Mouse (Mus musculus) midbrain, embryonic 12.5 days (tissue): ENCODE data around the gene Igf2r. TPM values are rescaled to one million over a fixed set of nuclear protein-coding genes. Genes with fewer than 3 reads are reported as not detected.

Source experiments
- ATAC-seq: fragments of 200-750 bp; cut with Nextera tagmentation; 2 replicates; pipeline ENCODE4 v1.8.0; 2017; ENCODE audit warnings: low read depth, moderate TSS enrichment, moderate library complexity; ENCODE audit not compliant: low FRiP score
- H3K27ac ChIP-seq: fragments of 300-500 bp; sonication (generic); replicated peaks from 2 replicates; pipeline ENCODE4 v1.5.1; 2016; ENCODE audit warnings: mild to moderate bottlenecking
- H3K27me3 ChIP-seq: fragments of 300-500 bp; sonication (generic); 2 replicates; pipeline ENCODE4 v1.6.1; 2016; ENCODE audit warnings: mild to moderate bottlenecking
- H3K36me3 ChIP-seq: fragments of 300-500 bp; sonication (generic); 2 replicates; pipeline ENCODE4 v1.6.1; 2016
- H3K4me1 ChIP-seq: fragments of 300-500 bp; sonication (generic); 2 replicates; pipeline ENCODE4 v1.6.1; 2016
- H3K4me2 ChIP-seq: fragments of 300-500 bp; sonication (generic); replicated peaks from 2 replicates; pipeline ENCODE4 v1.6.1; 2016; ENCODE audit warnings: mild to moderate bottlenecking, moderate library complexity
- H3K4me3 ChIP-seq: fragments of 300-500 bp; sonication (generic); 2 replicates; pipeline ENCODE4 v1.5.1; 2016; ENCODE audit warnings: mild to moderate bottlenecking
- H3K9ac ChIP-seq: fragments of 300-500 bp; sonication (generic); replicated peaks from 2 replicates; pipeline ENCODE4 v1.6.1; 2016; ENCODE audit warnings: mild to moderate bottlenecking, moderate library complexity
- H3K9me3 ChIP-seq: fragments of 300-500 bp; sonication (generic); 2 replicates; pipeline ENCODE4 v1.6.1; 2016; ENCODE audit warnings: mild to moderate bottlenecking
- WGBS: fragments of 180-500 bp; shearing (Covaris S2); methylation state at CpG from one replicate; pipeline ENCODE4 v1.1.7; 2016; 5-methylcytosine and 5-hydroxymethylcytosine counted together
- polyA plus RNA-seq: library from polyadenylated mRNA; unstranded; fragments of >200 nt; fragmentation: Nextera tagmentation; extraction: Ambion mirVana; gene quantifications from 2 replicates; pipeline ENCODE4 v1.2.1, GENCODE M21; 2016

Igf2r gene
- polyA plus RNA-seq, 1 experiment from 2014 or later, result 20.4 TPM

GRCm38 (mm10) chr17:12755146-12755545 lies 14.3 kb downstream of the Igf2r start:
- no peaks in the 10 kb centered on the region for H3K36me3 ChIP-seq
- no peak overlapping the region for H3K27ac ChIP-seq
- ATAC-seq, result no peak
- no peak overlapping the region for H3K4me3 ChIP-seq
- no peaks in the 10 kb centered on the region for H3K9me3 ChIP-seq
- H3K4me2 ChIP-seq, result no peak overlapping the region
- H3K27me3 ChIP-seq, result no peaks in the 10 kb centered on the region
- H3K4me1 ChIP-seq, result peaks cover 5% of the 10 kb centered on the region; the same call in 1 of the 2 replicates
- H3K9ac ChIP-seq, result 0 out of 2 replicates have a peak overlapping the region, but pooled peaks have one; percentile 11
- 85% methylated on average over 4 of the region's 4 CpGs for WGBS

DNA sequence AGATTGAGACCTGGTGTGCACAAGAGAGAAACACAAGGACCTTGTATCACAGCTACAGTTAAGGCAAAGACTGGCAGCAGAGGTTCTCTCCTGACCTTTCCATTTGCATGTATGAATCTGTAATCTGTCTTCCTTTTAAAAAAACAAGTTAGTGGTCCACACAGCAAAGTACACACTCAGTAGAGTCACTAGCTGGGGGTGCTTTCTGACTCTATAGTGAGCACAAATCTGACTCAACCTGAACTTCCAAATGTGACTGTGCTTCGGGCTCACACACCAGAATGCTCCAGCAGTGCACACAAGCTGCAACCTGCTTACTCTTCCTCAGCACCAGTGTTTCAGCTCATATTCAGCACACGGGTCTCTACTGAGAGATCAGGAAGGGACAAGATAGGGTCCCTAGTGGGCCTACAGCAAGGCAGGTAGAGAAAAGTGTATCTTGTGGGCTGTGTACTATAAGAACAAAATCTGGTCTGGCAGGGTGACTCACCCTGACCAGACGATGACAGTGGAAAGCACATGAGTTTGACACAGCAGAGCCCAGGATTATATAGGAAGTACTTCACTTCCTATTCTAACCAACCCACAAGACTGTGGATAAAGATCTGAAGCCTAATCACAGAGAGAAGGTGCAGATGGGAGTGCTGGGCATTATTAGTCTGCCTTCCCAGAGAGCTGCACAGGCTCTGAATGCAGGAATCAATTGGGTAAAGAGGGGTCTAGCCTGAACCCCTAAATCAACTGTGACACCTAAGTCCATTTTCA lies 15.0 kb downstream of the Igf2r start:
- H3K9me3 ChIP-seq, result no peaks in the 10 kb centered on the region
- WGBS, result 83% methylated on average over 3 of the region's 3 CpGs
- ATAC-seq, result no peak
- no peak overlapping the region for H3K4me2 ChIP-seq
- H3K27me3 ChIP-seq, result no peaks in the 10 kb centered on the region
- H3K4me3 ChIP-seq, result no peak overlapping the region
- H3K4me1 ChIP-seq, result peaks cover 12% of the 10 kb centered on the region; the same call in 1 of the 2 replicates
- no peak overlapping the region for H3K27ac ChIP-seq
- H3K9ac ChIP-seq, result no peak overlapping the region
- H3K36me3 ChIP-seq, result no peaks in the 10 kb centered on the region

GRCm38 (mm10) chr17:12753050-12753449 lies 16.4 kb downstream of the Igf2r start:
- H3K27me3 ChIP-seq, result no peaks in the 10 kb centered on the region
- ATAC-seq, result no peak
- WGBS, result 70% methylated on average over 4 of the region's 4 CpGs
- no peak overlapping the region for H3K27ac ChIP-seq
- H3K36me3 ChIP-seq, result no peaks in the 10 kb centered on the region
- H3K4me1 ChIP-seq, result peaks cover 12% of the 10 kb centered on the region; the same call in 1 of the 2 replicates
- no peak overlapping the region for H3K9ac ChIP-seq
- no peak overlapping the region for H3K4me3 ChIP-seq
- H3K9me3 ChIP-seq, result no peaks in the 10 kb centered on the region
- H3K4me2 ChIP-seq, result no peak overlapping the region

GRCm38 (mm10) chr17:12751641-12752040 lies 17.8 kb downstream of the Igf2r start:
- 81% methylated on average over 4 of the region's 4 CpGs for WGBS
- no peak overlapping the region for H3K27ac ChIP-seq
- H3K27me3 ChIP-seq, result no peaks in the 10 kb centered on the region
- no peak overlapping the region for H3K4me3 ChIP-seq
- H3K9ac ChIP-seq, result no peak overlapping the region
- H3K9me3 ChIP-seq, result no peaks in the 10 kb centered on the region
- H3K4me1 ChIP-seq, result peaks cover 12% of the 10 kb centered on the region; the same call in 1 of the 2 replicates
- no peaks in the 10 kb centered on the region for H3K36me3 ChIP-seq
- no peak overlapping the region for H3K4me2 ChIP-seq
- ATAC-seq, result no peak

DNA sequence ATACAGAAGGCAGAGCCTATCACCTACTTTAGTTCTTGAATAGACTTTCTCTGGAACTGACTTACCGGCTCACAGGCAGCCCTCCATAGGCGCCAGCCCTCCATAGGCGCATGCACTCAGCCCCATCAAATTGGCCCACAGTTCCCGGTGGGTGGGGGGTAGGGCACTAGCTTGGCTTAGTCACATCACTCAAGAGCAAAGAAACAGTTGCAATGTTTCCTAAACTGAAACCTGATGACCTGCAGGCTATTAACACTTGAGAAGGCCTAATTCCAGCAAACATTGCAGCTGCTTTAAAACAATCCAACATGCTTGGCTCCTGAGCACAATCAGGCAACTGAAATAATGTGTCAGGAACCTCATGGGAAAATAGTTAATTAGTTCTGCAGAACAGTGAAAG lies 18.2 kb downstream of the Igf2r start:
- 0 out of 2 replicates have a peak, but pooled peaks cover 1% of the 10 kb centered on the region for H3K36me3 ChIP-seq
- no peaks in the 10 kb centered on the region for H3K9me3 ChIP-seq
- no peaks in the 10 kb centered on the region for H3K27me3 ChIP-seq
- no peak overlapping the region for H3K4me2 ChIP-seq
- H3K27ac ChIP-seq, result no peak overlapping the region
- no peak overlapping the region for H3K4me3 ChIP-seq
- 57% methylated on average over 4 of the region's 4 CpGs for WGBS
- no peak for ATAC-seq
- no peak overlapping the region for H3K9ac ChIP-seq
- H3K4me1 ChIP-seq, result peaks cover 12% of the 10 kb centered on the region; the same call in 1 of the 2 replicates

GRCm38 (mm10) chr17:12750591-12751170 lies 18.8 kb downstream of the Igf2r start:
- no peak overlapping the region for H3K27ac ChIP-seq
- WGBS, result 80% methylated on average over 9 of the region's 9 CpGs
- no peak overlapping the region for H3K4me3 ChIP-seq

GRCm38 (mm10) chr17:12749421-12750367 lies 19.8 kb downstream of the Igf2r start:
- H3K4me1 ChIP-seq, result peaks cover 12% of the 10 kb centered on the region; the same call in 1 of the 2 replicates
- no peaks in the 10 kb centered on the region for H3K27me3 ChIP-seq
- WGBS, result 63% methylated on average over 8 of the region's 8 CpGs
- no peaks in the 10 kb centered on the region for H3K9me3 ChIP-seq
- no peak overlapping the region for H3K4me3 ChIP-seq
- no peak for ATAC-seq
- peaks cover 12% of the 10 kb centered on the region; the same call in 1 of the 2 replicates for H3K36me3 ChIP-seq
- H3K9ac ChIP-seq, result no peak overlapping the region
- H3K27ac ChIP-seq, result no peak overlapping the region
- no peak overlapping the region for H3K4me2 ChIP-seq

More at GRCm38 (mm10) chr17:12750591-12751170, 18.8 kb downstream of the Igf2r start:
- Histone ChIP-seq H3K36me3 (peaks cover 6% of the 10 kb centered on the region; the same call in 1 of the 2 replicates), H3K4me1 (peaks cover 12% of the 10 kb centered on the region; the same call in 1 of the 2 replicates), H3K9ac (no peak overlapping the region), H3K27me3 (no peaks in the 10 kb centered on the region), H3K4me2 (no peak overlapping the region), H3K9me3 (no peaks in the 10 kb centered on the region)
- ATAC-seq, result no peak

DNA sequence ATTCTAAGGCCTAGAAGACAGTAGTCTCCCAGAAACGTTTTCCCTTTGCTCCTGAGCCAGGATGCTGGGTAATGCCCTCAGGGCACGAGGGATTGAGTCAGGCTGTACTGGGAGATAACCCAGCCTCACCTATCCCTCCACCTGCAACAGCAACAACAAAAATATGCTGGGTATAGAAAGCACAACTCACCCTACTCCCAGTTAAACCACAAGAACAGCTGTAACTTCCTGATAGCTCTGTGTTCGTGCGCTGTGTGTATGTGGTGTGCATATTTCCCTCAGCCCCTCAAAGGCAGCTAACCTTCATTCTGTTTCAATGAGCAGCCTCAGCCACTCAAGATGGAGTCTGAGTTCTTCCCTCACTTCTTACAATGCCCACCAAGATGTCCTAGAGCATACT lies 23.7 kb downstream of the Igf2r start:
- Histone ChIP-seq H3K27me3 (peaks cover 6% of the 10 kb centered on the region; the same call in 1 of the 2 replicates), H3K9ac (no peak overlapping the region), H3K4me3 (no peak overlapping the region), H3K4me2 (no peak overlapping the region), H3K27ac (no peak overlapping the region), H3K4me1 (peaks cover 12% of the 10 kb centered on the region; the same call in 1 of the 2 replicates), H3K9me3 (peaks cover 20% of the 10 kb centered on the region), H3K36me3 (peaks cover 48% of the 10 kb centered on the region)
- 82% methylated on average over 4 of the region's 4 CpGs for WGBS
- no peak for ATAC-seq

GRCm38 (mm10) chr17:12744071-12744470 lies 25.4 kb downstream of the Igf2r start:
- WGBS, result 86% methylated on average over 1 of the region's 1 CpGs
- ATAC-seq, result no peak

DNA sequence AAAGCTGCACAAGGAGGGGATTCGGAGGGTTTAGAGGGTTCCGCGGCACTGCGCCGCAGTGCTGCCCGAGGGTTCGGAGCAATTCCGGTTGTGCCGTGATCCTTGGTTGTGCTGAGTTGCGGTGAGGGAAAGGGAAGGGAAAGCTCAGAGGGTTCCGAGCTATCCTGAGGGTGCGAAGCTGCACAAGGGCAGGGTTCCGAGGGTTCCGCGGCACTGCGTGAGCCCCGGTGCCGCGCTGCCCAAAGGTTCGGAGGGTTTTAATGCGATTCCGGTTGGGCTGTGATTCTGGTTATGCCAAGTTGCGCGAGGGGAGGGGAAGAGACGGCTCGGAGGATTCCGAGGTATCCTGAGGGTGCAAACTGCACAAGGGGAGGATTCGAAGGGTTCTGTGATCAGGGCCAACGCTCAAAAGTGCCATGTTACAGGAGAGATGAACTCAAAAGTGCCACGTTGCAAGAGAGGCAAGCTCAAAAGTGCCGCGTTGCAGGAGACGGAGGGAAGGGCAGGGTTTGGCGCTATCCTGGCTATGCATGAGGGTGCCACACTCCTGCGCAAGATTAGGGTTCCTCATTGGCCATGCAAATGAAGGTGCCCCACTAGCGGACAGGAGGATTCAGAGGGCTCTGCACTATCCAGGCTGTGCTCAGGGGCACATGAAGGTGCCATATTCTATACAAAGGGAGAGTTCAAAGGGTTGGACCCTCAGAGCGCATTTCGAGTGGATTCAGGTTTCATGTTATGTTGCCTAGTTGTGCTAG lies 27.1 kb downstream of the Igf2r start:
- Histone ChIP-seq H3K36me3 (peaks cover 49% of the 10 kb centered on the region), H3K27ac (no peak overlapping the region)
- WGBS, result 52% methylated on average over 38 of the region's 38 CpGs

More at GRCm38 (mm10) chr17:12744071-12744470, 25.4 kb downstream of the Igf2r start:
- Histone ChIP-seq H3K4me3 (no peak overlapping the region), H3K36me3 (peaks cover 49% of the 10 kb centered on the region), H3K27me3 (peaks cover 6% of the 10 kb centered on the region; the same call in 1 of the 2 replicates), H3K4me1 (no peaks in the 10 kb centered on the region), H3K4me2 (no peak overlapping the region), H3K9ac (no peak overlapping the region), H3K27ac (no peak overlapping the region), H3K9me3 (peaks cover 20% of the 10 kb centered on the region)

More for the DNA sequence above, 27.1 kb downstream of the Igf2r start:
- Histone ChIP-seq H3K4me1 (no peaks in the 10 kb centered on the region), H3K4me2 (peak overlapping the region; percentile 71), H3K9ac (peak overlapping the region; percentile 58), H3K9me3 (peaks cover 20% of the 10 kb centered on the region), H3K4me3 (peak overlapping the region; percentile 48), H3K27me3 (peaks cover 6% of the 10 kb centered on the region; the same call in 1 of the 2 replicates)
- peak; percentile 36; the same call in 1 of the 2 replicates for ATAC-seq
